Mouse (Mus musculus) liver, postnatal 0 days (tissue): ENCODE results near the gene Olfr1385.

ENCODE experiments used
- CTCF ChIP-seq: sonication (generic); IDR thresholded peaks from 2 replicates; pipeline ENCODE4 v1.5.1; 2016; ENCODE audit warnings: antibody characterized with exemption, low read depth
- EP300 ChIP-seq: IDR thresholded peaks from 2 replicates; pipeline ENCODE4 v1.6.1; 2016; ENCODE audit warnings: antibody characterized with exemption, low read depth, mild to moderate bottlenecking

DNA sequence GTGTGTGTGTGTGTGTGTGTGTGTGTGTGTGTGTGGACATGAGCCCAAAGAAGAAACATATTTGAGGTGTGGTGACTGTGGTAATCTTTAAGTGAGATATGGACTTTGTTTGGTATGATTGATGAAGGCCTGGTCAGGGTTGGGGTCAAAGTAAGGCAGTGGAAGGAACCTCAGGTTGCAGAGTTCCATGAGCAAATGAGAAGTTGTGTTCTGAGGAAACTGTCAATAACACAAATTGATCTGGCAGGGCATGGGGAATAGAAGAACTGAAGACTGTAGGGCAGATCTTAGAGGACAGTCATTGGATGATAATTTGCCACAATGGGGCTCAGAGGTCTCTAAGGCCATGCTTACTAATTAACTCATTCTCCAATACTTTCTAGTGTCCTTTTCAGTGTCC, 30.5 kb downstream of the Olfr1385 start, which contains the start of gene Olfr1383:
- TF ChIP-seq EP300: no peak
- TF ChIP-seq CTCF: no peak
